Mouse (Mus musculus) testis, postnatal 14 days (tissue): ENCODE data around the gene A530032D15Rik.
"Not testable (repeated sequence)": the region's sequence is repeated elsewhere in the genome, so short reads cannot be mapped to it uniquely, and the experiment has no call there.

Experiments used
- DNase-seq: peaks from one replicate; pipeline ENCODE4 v3.0.0; 2021; ENCODE audit warnings: low spot score

A530032D15Rik gene

GRCm38 (mm10) chr1:85109753-85110152 is at the start of gene A530032D15Rik:
Gene A530032D15Rik, minus strand, starts transcription at chr1:85109853.
- not testable (repeated sequence) for DNase-seq

- DNase-seq: not testable (repeated sequence)
These were observed 45.5 kb upstream of the A530032D15Rik start for GRCm38 (mm10) chr1:85155151-85155550.

- not testable (repeated sequence) for DNase-seq
These were observed 24.0 kb upstream of the A530032D15Rik start for GRCm38 (mm10) chr1:85133671-85134070.

- DNase-seq: not testable (repeated sequence)
These were observed 12.2 kb upstream of the A530032D15Rik start for GRCm38 (mm10) chr1:85121841-85122240.

- DNase-seq: not testable (repeated sequence)
These were observed 8.7 kb upstream of the A530032D15Rik start for GRCm38 (mm10) chr1:85118341-85118740.

GRCm38 (mm10) chr1:85117537-85117936 is 7.9 kb upstream of the A530032D15Rik start:
- DNase-seq: not testable (repeated sequence)

- DNase-seq: not testable (repeated sequence)
These were observed 5.2 kb upstream of the A530032D15Rik start for GRCm38 (mm10) chr1:85114666-85115402.

- not testable (repeated sequence) for DNase-seq
These were observed 4.4 kb upstream of the A530032D15Rik start for GRCm38 (mm10) chr1:85114078-85114477.

- not testable (repeated sequence) for DNase-seq
These were observed 3.2 kb upstream of the A530032D15Rik start for GRCm38 (mm10) chr1:85112889-85113288.

- DNase-seq: not testable (repeated sequence)
These were observed 2.6 kb upstream of the A530032D15Rik start for GRCm38 (mm10) chr1:85112266-85112665.

- DNase-seq: not testable (repeated sequence)
These were observed 1.9 kb upstream of the A530032D15Rik start for GRCm38 (mm10) chr1:85111572-85111971.

GRCm38 (mm10) chr1:85110876-85111275 is 1.2 kb upstream of the A530032D15Rik start:
- DNase-seq: not testable (repeated sequence)

GRCm38 (mm10) chr1:85106013-85106412 is 3.6 kb downstream of the A530032D15Rik start:
- not testable (repeated sequence) for DNase-seq

- not testable (repeated sequence) for DNase-seq
These were observed 4.3 kb downstream of the A530032D15Rik start for GRCm38 (mm10) chr1:85105336-85105735.

- DNase-seq: not testable (repeated sequence)
These were observed 7.9 kb downstream of the A530032D15Rik start for GRCm38 (mm10) chr1:85101754-85102153.

- DNase-seq: not testable (repeated sequence)
These were observed 9.8 kb downstream of the A530032D15Rik start, which contains the start of gene Gm10553 for GRCm38 (mm10) chr1:85099864-85100263. Gene Gm10553, plus strand, starts transcription at chr1:85100164.

GRCm38 (mm10) chr1:85099081-85099480 is 10.6 kb downstream of the A530032D15Rik start:
- not testable (repeated sequence) for DNase-seq

GRCm38 (mm10) chr1:85093011-85093572 is 16.6 kb downstream of the A530032D15Rik start:
- DNase-seq: not testable (repeated sequence)

GRCm38 (mm10) chr1:85092169-85092568 is 17.5 kb downstream of the A530032D15Rik start:
- not testable (repeated sequence) for DNase-seq

- DNase-seq: not testable (repeated sequence)
These were observed 23.4 kb downstream of the A530032D15Rik start for GRCm38 (mm10) chr1:85086211-85086610.

GRCm38 (mm10) chr1:85084803-85085202 is 24.9 kb downstream of the A530032D15Rik start:
- not testable (repeated sequence) for DNase-seq

- not testable (repeated sequence) for DNase-seq
These were observed 36.6 kb downstream of the A530032D15Rik start for GRCm38 (mm10) chr1:85073099-85073498.

- DNase-seq: not testable (repeated sequence)
These were observed 38.0 kb downstream of the A530032D15Rik start for GRCm38 (mm10) chr1:85071690-85072089.
